Mouse (Mus musculus) intestine, embryonic 16.5 days (tissue): ENCODE measurements around the gene Shpk. TPM values are rescaled to one million over a fixed set of nuclear protein-coding genes. Genes with fewer than 3 reads are reported as not detected.
A peak's percentile ranks its signal among the peaks of the same experiment; 100 is the strongest.

Experiments used
- ATAC-seq: fragments of 200-750 bp; cut with Nextera tagmentation; 2 replicates; pipeline ENCODE4 v1.8.0; 2017; ENCODE audit warnings: moderate TSS enrichment, moderate library complexity
- H3K27ac ChIP-seq: fragments of 300-500 bp; sonication (generic); 2 replicates; pipeline ENCODE4 v1.5.1; 2014; ENCODE audit warnings: mild to moderate bottlenecking, low read length
- H3K27me3 ChIP-seq: fragments of 300-500 bp; sonication (generic); replicated peaks from 2 replicates; pipeline ENCODE4 v1.6.1; 2014; ENCODE audit warnings: low read length, control low read depth, mixed read lengths; ENCODE audit not compliant: control insufficient read depth, insufficient read depth
- H3K36me3 ChIP-seq: fragments of 300-500 bp; sonication (generic); 2 replicates; pipeline ENCODE4 v1.6.1; 2014; ENCODE audit warnings: low read length, control low read depth; ENCODE audit not compliant: control insufficient read depth, insufficient read depth
- H3K4me1 ChIP-seq: fragments of 300-500 bp; sonication (generic); 2 replicates; pipeline ENCODE4 v1.6.1; 2014; ENCODE audit warnings: low read length, control low read depth, mixed read lengths; ENCODE audit not compliant: control insufficient read depth, insufficient read depth
- H3K4me2 ChIP-seq: fragments of 300-500 bp; sonication (generic); 2 replicates; pipeline ENCODE4 v1.6.1; 2014; ENCODE audit warnings: low read depth, low read length, control low read depth
- H3K4me3 ChIP-seq: fragments of 300-500 bp; sonication (generic); 2 replicates; pipeline ENCODE4 v1.5.1; 2014; ENCODE audit warnings: mild to moderate bottlenecking, low read length
- H3K9ac ChIP-seq: fragments of 300-500 bp; sonication (generic); 2 replicates; pipeline ENCODE4 v1.6.1; 2014; ENCODE audit warnings: low read depth, low read length
- H3K9me3 ChIP-seq: fragments of 300-500 bp; sonication (generic); 2 replicates; pipeline ENCODE4 v1.6.1; 2016; ENCODE audit warnings: low read length, control low read depth; ENCODE audit not compliant: control insufficient read depth
- WGBS: fragments of 180-500 bp; shearing (Covaris S2); extraction: QIAGEN DNeasy Blood & Tissue Kit; methylation state at CpG from one replicate; pipeline ENCODE4 v1.1.7; 2014; 5-methylcytosine and 5-hydroxymethylcytosine counted together
- polyA plus RNA-seq: library from polyadenylated mRNA; unstranded; fragments of >200 nt; fragmentation: Nextera tagmentation; extraction: Ambion mirVana; gene quantifications from 2 replicates; pipeline ENCODE4 v1.2.1, GENCODE M21; 2015

The Shpk gene
- polyA plus RNA-seq, 1 experiment from 2014 or later = 11.9 TPM

DNA sequence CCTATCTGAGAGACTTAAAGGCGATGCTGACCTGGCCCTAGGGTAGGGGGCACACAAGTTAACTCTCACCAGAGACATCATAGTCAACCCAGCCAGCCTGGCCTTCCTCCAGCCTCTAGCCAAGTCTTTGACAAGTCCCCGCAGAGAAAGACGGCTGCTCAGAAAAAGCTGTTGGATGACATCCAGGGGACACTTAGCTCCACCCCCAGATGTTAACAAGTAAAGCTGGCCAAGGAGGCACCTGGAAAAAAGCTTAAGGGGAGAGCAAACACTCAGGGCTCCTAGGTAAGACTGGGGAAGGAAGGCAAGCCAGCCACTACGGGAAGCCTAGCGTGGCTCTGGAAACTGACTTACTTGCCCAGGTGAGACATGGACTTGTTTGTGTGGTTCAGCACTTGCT is 27.1 kb upstream of the Shpk start:
- no peaks in the 10 kb centered on the region for H3K27me3 ChIP-seq
- H3K9ac ChIP-seq = no peak overlapping the region
- H3K4me1 ChIP-seq = peaks cover 17% of the 10 kb centered on the region
- H3K4me2 ChIP-seq = no peak overlapping the region
- H3K36me3 ChIP-seq = 0 out of 2 replicates have a peak, but pooled peaks cover 3% of the 10 kb centered on the region
- H3K4me3 ChIP-seq = no peak overlapping the region
- 0 out of 2 replicates have a peak overlapping the region, but pooled peaks have one; percentile 34 for H3K27ac ChIP-seq
- H3K9me3 ChIP-seq = no peaks in the 10 kb centered on the region
- ATAC-seq = no peak
- 43% methylated on average over 5 of the region's 5 CpGs for WGBS

DNA sequence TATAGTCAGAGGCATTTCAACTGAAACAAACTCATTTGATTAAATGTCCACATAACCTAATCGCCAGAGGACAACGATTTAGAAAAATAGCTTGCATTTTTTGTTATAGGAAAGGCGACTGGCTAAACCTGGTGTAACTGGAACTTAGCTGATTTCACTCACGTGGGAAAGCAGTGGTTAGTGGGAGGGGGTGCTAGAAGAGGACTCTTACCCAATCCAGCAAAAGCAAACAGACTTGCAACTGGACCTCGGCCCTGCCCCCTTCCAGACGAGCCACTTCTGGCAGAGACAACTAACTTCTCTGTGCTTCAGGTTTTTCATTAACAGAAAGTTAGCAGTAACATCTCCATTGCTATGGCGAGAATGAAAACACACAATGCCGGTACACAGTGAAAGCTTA is 23.6 kb upstream of the Shpk start:
- peak overlapping the region; percentile 94 for H3K4me3 ChIP-seq
- no peaks in the 10 kb centered on the region for H3K9me3 ChIP-seq
- H3K4me2 ChIP-seq = peak overlapping the region; percentile 64
- peak overlapping the region; percentile 93 for H3K9ac ChIP-seq
- H3K27me3 ChIP-seq = no peaks in the 10 kb centered on the region
- ATAC-seq = peak; percentile 27
- H3K4me1 ChIP-seq = peaks cover 29% of the 10 kb centered on the region
- H3K27ac ChIP-seq = peak overlapping the region; percentile 80
- H3K36me3 ChIP-seq = 0 out of 2 replicates have a peak, but pooled peaks cover 3% of the 10 kb centered on the region
- WGBS = 30% methylated on average over 8 of the region's 8 CpGs

DNA sequence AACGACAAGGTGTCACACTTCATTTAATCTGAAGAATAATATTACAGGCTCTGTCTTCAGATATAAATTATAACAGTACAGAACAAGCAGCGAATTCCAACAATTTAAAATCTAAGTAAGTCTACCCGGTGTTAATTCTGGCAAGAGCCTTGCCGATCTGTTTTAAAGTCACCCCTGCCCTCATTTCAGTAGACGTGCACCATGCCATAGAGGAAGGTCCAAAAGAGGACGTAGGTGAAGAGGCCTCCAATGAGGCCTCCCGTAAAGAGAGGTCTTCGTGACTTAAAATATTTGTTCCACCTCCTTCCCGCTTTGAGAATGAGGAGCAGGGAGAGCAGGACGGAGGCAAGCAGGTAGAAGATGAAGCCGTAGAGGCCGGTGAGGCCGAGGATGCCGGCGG is 23.1 kb upstream of the Shpk start:
- Histone ChIP-seq H3K9ac (peak overlapping the region; percentile 93), H3K27me3 (no peaks in the 10 kb centered on the region), H3K4me1 (peaks cover 29% of the 10 kb centered on the region), H3K4me2 (peak overlapping the region; percentile 64), H3K36me3 (0 out of 2 replicates have a peak, but pooled peaks cover 3% of the 10 kb centered on the region), H3K4me3 (peak overlapping the region; percentile 94), H3K9me3 (no peaks in the 10 kb centered on the region), H3K27ac (peak overlapping the region; percentile 80)
- under 1% methylated on average over 15 of the region's 15 CpGs for WGBS
- ATAC-seq = no peak

DNA sequence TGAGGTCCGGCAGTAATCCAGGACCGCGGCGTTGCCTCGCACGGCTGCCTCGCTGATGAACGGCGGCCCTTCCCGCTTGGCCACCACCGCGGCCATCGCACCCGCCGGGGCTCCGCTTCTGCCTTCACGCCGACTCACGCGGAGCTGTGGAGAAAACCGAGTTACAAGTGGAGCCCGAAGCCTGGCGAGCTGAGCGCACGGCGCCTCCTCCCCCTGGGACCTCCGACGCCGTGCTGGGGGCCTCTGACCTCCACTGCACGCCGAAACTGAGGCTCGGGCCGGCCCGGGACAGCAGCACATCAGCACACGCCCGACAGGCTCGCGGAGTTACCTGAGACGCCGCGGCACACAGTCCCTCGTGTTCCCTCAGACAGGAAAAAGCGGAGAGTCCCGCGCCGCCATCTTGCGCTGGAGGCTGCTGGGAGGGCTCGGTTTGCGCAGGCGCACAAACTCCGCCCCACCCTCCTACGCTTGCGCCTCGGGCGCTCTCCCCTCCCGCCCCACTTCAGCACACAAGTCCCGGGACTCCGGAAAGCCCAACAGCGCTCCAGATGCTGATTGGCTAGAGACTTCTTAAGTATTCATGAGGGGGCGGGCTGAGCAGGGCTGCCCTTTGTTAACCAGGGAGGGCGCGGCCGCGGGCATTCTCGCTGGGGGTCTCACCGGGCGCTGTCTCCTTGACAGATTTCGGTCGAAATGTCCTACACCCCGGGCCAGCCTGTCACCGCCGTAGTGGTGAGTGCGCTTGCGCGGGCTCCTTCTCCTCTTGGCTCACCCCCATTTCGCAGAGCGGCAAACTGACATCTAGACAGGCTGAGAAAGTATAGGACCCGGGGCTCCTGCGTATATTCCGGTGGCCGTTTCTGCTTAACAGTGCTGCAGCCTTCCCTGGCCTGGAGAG is 22.4 kb upstream of the Shpk start, which contains the start of the genes Emc6 and Tax1bp3:
TSS of gene Emc6 (minus strand) at position 430 of the 901 bp plus-strand sequence.
TSS of gene Tax1bp3 (plus strand) at position 476 of the 901 bp plus-strand sequence.
- Histone ChIP-seq H3K4me2 (peak within 1 kb of the TSS; percentile 80), H3K27me3 (no peaks in the 10 kb centered on the region), H3K9ac (peak within 1 kb of the TSS; percentile 93), H3K4me3 (peak within 1 kb of the TSS; percentile 94), H3K4me1 (peaks cover 29% of the 10 kb centered on the region), H3K9me3 (no peaks in the 10 kb centered on the region), H3K36me3 (0 out of 2 replicates have a peak, but pooled peaks cover 3% of the 10 kb centered on the region), H3K27ac (peak within 1 kb of the TSS; percentile 99)
- ATAC-seq = peak; percentile 96
- under 1% methylated on average over 77 of the region's 81 CpGs for WGBS

DNA sequence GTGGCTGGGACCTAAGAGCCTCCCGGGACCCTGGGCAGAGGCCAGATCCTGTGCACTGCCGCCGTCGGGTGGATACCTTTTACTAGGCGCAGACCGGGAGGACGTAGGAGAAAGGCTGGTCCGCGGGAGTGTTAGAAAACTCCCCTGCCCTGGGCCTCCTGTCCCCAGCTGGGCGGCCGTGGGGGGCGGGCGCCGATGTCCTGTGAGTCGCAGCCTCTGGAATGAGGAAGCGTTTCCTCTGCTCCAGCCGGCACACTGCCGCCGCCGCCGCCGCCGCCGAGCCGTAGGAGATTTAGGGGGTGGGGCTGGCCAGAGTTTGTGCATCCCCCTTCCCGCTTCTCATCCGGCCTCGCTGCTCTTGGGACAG is 21.8 kb upstream of the Shpk start:
- Histone ChIP-seq H3K4me3 (peak overlapping the region; percentile 94), H3K27me3 (no peaks in the 10 kb centered on the region), H3K27ac (peak overlapping the region; percentile 99), H3K4me2 (peak overlapping the region; percentile 80), H3K36me3 (0 out of 2 replicates have a peak, but pooled peaks cover 3% of the 10 kb centered on the region), H3K9me3 (no peaks in the 10 kb centered on the region), H3K4me1 (peaks cover 25% of the 10 kb centered on the region), H3K9ac (peak overlapping the region; percentile 93)
- WGBS = 0% methylated on average over 28 of the region's 28 CpGs
- ATAC-seq = peak; percentile 88

DNA sequence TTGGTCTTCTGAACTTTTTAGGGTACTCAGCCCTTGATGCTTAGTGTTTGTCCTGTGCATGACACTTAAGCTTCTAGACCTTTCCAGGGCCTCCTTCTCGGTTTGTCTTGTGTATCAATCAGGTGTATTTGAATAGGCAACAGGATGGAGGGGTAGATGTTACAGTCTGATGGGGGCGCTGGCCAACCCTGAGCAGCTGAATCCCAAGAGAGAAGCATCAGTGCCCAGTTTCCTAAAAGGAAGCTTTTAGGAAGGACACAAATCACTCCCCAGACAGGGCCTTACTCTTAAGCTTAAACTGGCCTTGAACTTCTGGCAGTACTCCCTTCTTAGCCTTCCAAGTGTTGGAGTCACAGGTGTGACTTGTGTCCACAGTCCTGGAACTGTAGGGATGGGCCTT is 21.4 kb upstream of the Shpk start:
- peak overlapping the region; percentile 94 for H3K4me3 ChIP-seq
- H3K4me2 ChIP-seq = peak overlapping the region; percentile 80
- peaks cover 24% of the 10 kb centered on the region for H3K4me1 ChIP-seq
- 4% methylated on average over 2 of the region's 2 CpGs for WGBS
- 0 out of 2 replicates have a peak, but pooled peaks cover 3% of the 10 kb centered on the region for H3K36me3 ChIP-seq
- no peaks in the 10 kb centered on the region for H3K9me3 ChIP-seq
- ATAC-seq = peak; percentile 12; the same call in 1 of the 2 replicates
- H3K27ac ChIP-seq = peak overlapping the region; percentile 99
- peak overlapping the region; percentile 93 for H3K9ac ChIP-seq
- no peaks in the 10 kb centered on the region for H3K27me3 ChIP-seq

DNA sequence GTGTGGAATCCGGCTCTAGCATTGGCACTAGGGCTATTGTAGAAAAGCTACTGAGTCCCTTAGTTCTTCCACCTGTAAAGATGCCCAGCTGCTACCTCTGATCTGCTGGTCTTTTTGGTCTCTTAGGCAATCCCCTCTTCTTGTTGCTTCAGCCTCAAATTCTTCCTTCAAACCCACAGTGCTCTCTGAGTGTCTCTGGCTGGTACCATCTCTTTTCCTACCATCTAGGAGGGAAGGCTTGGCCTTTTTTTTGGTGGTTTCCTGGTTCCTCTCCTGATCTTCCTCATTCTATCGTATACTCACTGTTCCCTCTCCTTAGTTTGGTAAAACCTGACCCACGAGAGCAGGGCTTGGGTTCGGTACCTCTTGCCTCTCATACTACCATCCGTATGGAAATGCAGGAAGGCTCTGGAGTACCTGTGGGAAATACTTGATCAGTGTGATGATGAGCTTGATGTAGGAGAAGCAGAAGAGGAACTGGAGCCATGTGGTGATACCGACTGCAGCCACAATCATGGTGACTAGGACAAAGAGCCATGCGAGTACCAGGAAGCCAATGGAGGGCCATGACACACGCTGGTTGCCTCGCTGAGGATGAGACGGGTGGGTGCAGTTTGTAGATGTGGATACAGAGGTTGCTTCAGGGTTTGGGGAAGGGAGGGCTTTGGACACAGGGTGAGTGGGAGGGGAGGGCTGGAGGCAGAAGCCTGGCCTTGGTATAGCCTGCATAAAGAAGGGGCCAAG is 13.2 kb upstream of the Shpk start:
- H3K4me3 ChIP-seq = no peak overlapping the region
- 91% methylated on average over 10 of the region's 10 CpGs for WGBS
- ATAC-seq = no peak
- H3K9ac ChIP-seq = no peak overlapping the region
- no peak overlapping the region for H3K27ac ChIP-seq
- no peaks in the 10 kb centered on the region for H3K9me3 ChIP-seq
- H3K4me2 ChIP-seq = no peak overlapping the region
- H3K27me3 ChIP-seq = no peaks in the 10 kb centered on the region
- no peaks in the 10 kb centered on the region; the same call in 1 of the 2 replicates for H3K36me3 ChIP-seq
- no peaks in the 10 kb centered on the region for H3K4me1 ChIP-seq

DNA sequence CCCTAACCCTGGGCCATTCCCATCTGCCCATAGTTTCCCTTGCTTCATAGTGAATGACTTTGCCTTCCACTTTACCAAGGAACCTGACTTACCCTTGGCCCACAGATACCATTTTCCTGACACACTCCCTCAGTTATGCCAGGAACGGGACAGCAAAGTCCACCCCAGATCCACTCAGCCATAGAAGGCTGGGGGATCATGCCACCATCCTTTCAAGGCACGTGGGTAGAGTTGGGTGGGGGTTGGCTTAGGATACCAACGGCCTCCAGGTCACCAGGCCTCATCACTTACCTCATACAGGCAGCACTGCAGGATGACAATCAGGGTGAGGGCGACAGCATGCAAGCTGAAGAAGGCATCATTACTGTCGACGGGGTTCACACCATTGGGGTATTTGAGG is 12.0 kb upstream of the Shpk start:
- WGBS = 87% methylated on average over 6 of the region's 6 CpGs
- no peak overlapping the region for H3K4me2 ChIP-seq
- no peak for ATAC-seq
- no peaks in the 10 kb centered on the region for H3K9me3 ChIP-seq
- no peaks in the 10 kb centered on the region for H3K27me3 ChIP-seq
- no peaks in the 10 kb centered on the region; the same call in 1 of the 2 replicates for H3K36me3 ChIP-seq
- H3K9ac ChIP-seq = no peak overlapping the region
- H3K4me3 ChIP-seq = no peak overlapping the region
- H3K27ac ChIP-seq = no peak overlapping the region
- no peaks in the 10 kb centered on the region for H3K4me1 ChIP-seq

DNA sequence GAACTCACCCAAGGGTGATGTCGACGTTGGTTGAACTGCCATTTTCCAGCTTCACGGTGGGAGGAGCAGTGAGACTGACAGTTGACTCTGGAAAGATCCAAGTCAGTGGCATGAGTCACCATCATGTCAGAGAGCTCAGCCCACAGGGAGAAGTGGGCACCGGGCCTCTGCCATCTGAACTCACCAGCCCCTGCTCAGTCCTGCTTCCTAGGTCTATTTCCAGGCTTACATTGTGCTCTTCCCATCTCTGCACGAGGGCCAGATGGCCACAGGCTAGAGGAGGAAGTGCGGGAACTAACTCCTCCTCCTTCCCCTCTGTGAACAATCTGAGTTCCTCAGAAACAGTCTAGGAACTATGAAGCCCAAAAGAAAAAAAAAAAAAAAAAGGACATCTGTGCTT is 6.2 kb upstream of the Shpk start:
- Histone ChIP-seq H3K9me3 (no peaks in the 10 kb centered on the region), H3K9ac (no peak overlapping the region), H3K27ac (no peak overlapping the region), H3K4me3 (no peak overlapping the region), H3K4me1 (peaks cover 3% of the 10 kb centered on the region; the same call in 1 of the 2 replicates), H3K4me2 (no peak overlapping the region), H3K36me3 (no peaks in the 10 kb centered on the region), H3K27me3 (no peaks in the 10 kb centered on the region)
- no peak for ATAC-seq
- 73% methylated on average over 6 of the region's 6 CpGs for WGBS
